Mouse (Mus musculus) layer of hippocampus, adult 8-10 months (tissue): ENCODE measurements around the gene Xrra1. TPM values are rescaled to one million over a fixed set of nuclear protein-coding genes. Genes with fewer than 3 reads are reported as not detected.
"Not testable (repeated sequence)": the region's sequence is repeated elsewhere in the genome, so short reads cannot be mapped to it uniquely, and the experiment has no call there.

ENCODE experiments used
- DNase-seq, 2 experiments: peaks; one replicate each; pipeline ENCODE4 v3.0.0; 2022; ENCODE audit warnings: low spot score in 2 of 2
- total RNA-seq, 4 experiments: library from RNA; stranded (reverse); gene quantifications; 2 replicates each; pipeline ENCODE4 v1.2.4; 2022

Xrra1 gene
- total RNA-seq, 4 experiments from 2014 or later, result 0.57 to 1.6 (median 1.2) TPM

DNA sequence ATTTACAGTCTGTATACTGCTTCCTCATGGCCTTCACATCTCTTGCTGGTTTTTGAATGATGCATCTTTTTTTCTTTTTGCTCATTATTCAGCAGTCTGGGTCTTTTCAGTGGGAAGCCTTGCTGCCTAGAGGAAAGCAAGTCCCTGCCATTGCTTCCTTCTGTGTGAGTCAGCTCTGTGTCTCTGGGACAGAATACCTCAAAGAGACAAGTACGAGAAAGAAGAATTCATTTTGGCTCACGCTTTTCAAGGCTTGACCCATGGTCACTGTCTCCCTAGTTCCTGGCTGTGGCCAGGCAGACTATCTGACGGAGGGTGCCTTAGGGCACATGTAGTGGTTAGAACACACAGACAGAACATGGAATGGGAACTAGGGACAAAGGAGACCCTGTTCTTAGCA lies 35.1 kb downstream of the Xrra1 start:
- DNase-seq, result no peak

DNA sequence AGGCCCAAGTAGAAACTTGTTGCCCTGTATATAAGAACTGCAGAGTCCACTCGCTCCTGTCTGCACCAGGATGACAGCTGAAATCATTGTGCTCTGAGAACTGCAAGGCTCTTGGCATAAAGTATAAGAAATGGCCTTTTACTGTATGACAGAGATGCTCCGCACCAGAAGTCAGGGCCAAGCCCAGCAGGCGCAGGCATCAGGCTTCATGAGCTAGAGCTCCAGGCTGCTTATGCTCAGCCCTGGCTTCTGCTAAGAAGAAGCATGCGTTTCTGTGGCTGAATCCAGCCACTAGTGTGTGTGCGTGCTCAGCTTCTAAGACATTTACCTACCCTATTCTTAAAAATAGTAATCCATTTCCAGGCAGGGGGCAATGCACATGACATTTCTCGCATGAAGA lies 35.6 kb downstream of the Xrra1 start:
- no peak for DNase-seq

DNA sequence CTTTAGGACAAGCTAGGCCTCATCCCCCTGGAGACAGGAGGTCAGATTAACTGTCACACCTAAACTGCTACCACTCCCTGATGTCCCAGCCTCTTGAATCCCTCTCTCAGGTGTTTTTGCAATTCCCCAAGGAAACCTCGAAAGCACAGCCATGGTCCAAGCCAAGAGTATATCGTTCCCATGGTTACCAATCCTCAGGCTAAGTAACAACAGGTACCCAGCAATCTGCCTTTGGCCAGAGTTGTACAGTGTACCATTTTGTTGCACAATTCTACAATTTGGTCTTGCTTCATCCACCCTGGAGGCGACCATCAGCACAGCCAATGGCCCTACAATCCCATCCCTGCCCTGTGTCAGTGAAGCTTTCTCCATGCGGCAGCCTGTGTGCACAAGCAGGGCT lies 38.0 kb downstream of the Xrra1 start:
- no peak for DNase-seq

DNA sequence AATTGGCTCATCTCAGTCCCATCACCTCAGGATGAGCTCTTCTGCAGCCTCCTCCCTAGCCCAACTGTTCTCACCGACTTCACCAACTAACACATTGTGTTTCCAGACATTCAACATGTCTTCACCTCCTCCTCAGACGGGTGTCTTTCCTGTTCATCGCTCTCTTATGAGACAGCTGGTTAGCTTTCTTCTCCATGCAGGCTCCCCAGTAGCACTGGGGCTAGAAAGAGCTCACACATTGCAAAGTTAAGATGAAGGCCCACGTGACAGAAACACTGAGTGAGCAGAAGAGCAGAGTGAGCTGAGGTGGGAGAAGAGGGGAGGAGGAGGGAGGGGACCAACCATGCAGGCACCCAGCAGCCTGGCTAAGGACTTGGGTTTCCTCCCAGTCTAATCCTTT lies 43.3 kb downstream of the Xrra1 start:
- DNase-seq, result no peak

DNA sequence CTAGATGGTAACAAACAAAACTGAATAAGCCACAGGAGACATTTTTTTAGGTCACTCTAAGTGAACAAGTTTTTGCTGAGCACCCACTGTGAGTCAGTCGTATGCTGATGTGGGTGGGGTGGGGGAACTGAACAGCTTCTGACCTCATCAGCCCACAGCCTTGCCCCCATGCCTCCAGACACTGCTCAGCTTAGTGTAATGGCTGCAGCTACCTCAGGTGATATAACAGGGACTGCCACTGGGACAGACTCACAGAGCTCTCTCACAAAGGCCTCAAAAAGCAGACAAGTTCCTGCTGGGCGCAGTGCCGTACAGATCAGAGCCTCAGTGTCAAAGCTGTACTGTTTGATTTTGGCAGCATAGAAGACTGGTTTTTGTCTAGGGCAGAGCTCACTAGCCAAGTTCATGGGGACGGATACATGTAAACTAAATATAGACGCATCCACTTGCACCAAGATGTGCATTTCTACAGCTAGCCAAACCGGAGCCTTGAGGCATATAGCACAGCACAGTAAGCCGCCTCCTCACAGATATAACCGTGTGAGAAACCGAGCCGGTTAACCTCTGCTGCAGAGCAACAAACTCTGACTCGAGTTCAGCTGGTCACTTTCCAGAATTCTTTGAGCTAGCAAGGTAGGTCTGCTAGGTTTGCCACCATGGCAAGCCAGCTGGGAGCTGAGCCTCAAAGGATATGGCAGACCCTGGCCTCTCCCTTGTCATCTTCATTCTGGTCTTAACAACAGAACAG lies 44.2 kb downstream of the Xrra1 start:
- no peak for DNase-seq

DNA sequence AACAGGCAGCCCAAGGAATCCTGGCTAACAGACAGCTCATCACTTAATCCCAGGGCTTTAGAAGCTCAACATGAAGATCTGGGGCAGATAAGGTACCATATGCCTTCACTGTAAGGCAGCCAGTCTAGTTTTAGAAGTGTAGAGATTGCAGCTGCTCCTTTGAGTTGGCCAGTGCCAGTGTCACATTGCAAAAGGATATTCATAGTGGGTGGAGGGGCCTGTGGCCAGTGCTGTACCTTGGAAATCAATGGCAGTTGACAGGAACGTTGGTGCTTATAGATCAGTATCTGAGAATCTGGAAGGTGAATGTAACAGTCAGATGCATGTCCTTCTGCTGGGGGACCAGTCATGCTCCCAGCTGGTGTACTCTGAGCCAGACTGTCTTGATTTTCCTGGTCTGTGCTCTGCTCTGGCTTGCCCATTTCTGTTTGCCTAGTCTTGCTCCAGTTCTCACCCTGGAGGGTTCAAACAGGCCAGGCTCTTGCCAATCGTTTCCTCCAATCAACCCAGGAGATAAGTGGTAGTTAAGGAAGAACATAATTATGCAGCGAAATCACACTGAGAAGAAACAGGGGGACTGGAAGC lies 45.6 kb downstream of the Xrra1 start:
- DNase-seq, result no peak

DNA sequence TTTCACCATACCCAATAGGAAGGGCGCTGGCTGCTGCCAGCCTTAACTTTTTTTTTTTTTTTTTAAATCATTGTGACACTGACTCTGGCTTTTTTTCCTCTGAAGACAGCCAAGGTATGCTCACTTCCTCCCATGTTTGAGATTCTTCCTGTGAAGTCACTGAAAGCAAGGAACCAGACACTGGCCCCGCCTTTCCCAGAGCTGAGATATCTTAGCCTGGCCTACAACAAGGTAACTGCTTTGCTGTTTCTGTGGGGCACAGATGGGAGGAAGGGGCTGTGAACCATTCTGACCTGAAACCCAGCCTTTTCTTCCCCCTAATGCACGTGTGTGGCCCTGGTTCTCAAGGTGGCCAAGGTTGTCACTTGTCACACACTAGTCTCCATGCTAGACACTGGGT lies 47.4 kb downstream of the Xrra1 start:
- no peak for DNase-seq

DNA sequence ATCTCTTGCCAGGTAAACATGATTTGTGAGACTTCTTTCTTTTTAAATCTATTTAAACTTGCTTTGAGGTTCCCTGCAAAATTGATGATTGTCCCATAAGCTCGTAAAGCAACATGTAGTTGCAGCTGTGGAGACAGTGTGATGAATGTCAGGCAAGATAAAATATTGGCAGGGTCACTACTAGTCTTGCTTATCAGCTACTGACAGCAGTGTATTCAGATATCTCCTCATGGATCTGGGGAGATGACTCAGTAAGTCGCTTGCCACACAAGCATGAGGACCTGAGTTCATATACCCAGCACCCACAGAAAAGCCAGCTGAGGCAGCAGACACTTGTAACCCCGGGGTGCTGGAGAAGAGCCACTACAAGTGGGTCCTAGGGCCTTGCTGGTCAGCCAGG lies 48.5 kb downstream of the Xrra1 start:
- no peak for DNase-seq

DNA sequence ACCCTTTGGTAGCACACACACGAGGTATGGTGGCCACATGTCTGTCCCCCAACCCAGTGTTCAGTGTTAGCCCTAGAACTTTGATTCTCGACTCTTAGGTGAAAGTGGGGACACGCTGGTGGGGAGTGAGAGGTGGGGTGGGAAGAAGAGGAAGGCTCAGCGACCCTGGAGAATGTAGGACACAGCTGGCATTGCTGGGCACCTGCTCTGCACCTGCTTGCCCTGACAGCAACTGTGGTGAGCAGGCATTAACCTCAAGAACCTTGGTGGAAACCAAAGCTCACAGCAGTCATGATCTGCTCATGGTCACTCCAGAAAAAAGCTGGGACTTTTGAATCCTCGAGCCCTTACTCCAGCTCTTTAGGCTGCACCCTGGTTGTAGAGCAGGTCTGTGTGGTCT lies 52.1 kb downstream of the Xrra1 start:
- no peak for DNase-seq

DNA sequence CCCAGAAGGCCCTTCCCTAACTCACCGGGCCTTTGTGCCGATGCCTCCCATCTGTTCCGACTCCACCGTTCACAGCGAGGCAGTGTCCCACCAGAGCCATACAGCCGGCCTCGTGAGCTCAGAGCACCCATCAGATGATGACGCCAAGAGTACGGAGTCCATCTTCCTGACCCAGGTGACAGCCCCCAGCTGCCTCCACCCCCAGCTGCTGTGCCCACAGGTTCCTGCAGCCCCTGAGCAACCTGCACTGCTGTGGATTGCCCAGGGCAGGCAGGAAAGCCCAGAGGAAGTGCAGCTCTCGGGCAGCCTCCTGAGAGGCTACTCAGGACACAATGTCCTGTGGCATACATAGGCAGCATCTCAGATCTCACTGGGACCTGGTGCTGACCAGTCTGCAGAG lies 55.4 kb downstream of the Xrra1 start:
- DNase-seq, result no peak

DNA sequence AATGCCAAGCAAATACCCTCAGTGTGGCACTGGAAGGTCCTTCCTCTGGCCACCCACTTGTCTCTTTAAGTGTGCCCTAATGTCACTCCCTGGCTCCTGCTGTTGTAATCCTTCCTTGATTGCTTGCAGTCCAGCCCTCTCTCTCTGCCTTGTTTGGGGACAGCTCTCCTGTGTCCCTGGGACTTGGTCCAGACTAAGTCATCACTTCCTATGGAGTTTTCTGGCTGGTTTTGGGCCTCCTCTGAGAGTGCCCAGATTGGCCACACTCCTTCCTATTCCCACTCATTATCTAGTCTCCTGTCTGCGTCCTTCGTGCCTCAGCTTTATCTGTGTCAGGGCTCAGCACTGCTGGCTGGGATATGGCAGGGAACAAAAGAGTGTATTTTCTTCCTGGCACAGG lies 56.6 kb downstream of the Xrra1 start:
- DNase-seq, result no peak

DNA sequence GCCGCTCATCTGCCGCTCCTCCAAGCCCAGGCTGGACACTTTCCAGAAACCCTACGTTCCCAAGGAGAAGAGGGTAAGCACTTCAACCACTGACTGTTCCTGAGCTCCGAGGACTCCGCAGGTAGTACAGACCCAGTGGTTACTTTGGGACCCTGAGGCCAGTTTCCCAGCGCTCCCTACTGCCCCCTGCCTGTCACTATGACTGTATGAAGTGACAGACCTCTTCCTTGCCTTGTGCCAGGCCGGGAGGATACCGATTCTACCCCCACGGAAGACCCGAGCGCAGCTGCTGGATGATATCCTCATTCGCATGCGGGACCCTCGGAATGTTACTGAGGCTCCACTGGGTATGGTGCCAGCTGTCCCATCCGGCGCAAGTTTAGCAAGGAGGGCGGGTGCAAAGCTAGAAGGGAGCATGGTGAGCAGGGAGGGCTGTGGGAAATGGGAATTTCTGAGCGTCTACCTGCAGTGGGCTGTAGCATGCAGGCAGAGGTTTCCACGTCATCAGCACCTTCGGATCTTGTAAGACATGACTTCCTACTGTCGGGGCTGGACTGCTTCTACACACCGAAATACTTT lies 57.9 kb downstream of the Xrra1 start:
- DNase-seq, result peak in 1 of 2 experiments; percentile 59

DNA sequence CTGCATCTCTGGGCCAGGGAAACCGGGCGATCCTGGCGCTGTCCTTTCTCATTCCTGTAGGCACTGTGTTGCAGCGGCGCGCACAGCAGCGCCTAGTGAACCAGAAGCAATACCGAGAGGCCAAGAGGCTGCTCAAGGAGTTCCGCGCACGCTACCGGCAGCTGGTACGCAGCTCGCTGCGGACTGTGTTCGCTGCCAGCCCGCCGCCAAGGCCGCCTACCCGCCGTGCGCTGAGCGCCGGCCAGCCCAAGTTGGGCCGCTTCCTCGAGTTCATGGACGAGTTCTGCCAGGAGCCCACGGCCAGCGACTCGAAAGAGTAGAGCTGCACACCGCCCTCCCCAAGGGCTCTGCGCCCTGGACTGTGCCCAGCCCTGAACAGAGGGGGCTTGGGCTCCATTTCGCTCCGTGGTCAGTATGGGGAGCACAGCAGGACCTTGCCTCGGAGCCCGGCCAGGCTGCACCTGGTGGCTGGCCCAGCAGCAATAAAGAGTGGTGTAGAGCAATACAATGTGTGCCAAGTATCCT lies 58.5 kb downstream of the Xrra1 start:
- peak in 1 of 2 experiments; percentile 58 for DNase-seq

DNA sequence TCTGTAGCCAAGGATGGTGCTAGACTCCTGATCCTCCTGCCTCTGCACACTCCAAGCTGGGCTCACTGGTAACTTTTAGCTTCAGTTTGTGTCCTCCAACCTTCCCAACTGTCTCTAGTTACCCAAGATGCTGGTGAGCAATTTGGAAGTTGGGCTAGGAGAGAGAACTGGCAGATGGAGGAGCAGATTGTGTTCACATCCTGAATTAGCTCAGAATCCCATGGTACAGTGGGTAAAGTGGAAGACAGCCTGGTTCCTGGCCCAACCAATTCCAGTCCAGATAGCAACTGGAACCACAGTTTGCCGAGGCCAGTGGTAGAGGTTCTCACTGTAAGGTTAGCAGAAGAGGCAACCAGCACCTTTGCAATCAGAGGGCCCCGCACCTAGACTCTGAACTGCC lies 60.2 kb downstream of the Xrra1 start:
- peak; percentile 74 to 75 for DNase-seq

DNA sequence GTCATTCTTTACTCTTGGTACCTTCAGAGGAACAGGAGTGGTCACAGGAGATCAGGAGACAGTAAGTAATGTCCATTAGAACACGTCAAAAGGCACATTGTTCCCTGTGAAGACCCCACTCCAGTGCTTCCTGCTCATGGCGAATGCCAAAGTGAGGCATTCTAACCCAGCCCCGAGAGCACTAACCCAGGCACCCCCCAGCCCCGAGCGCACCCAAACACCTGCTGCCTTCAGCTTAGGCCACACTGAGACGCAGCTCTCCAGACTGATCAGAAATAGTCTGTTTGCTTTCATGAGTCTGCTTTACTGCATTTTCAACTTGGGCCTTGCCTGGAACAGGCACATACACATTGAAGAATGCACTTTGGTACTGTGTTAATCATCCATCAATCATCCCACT lies 61.1 kb downstream of the Xrra1 start:
- no peak for DNase-seq

DNA sequence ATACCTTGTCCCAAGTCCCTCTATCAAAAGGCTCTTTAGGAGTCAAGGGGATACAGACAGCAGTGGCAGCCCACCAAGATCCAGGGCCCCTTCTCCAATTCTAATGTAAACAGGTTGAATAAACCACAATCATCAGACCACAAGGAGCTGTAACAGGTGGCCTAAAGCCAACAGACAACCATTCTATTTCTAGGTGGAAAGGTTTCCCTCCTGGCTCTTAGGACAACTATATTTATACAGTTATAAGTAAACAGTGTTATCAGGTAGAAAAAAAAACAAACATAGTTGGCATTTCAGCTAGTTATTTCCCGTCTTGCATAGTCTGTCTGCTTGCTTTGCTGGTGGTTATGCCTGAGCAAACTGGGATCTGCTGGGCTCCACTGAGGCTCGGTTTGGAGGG lies 61.5 kb downstream of the Xrra1 start:
- DNase-seq, result no peak

DNA sequence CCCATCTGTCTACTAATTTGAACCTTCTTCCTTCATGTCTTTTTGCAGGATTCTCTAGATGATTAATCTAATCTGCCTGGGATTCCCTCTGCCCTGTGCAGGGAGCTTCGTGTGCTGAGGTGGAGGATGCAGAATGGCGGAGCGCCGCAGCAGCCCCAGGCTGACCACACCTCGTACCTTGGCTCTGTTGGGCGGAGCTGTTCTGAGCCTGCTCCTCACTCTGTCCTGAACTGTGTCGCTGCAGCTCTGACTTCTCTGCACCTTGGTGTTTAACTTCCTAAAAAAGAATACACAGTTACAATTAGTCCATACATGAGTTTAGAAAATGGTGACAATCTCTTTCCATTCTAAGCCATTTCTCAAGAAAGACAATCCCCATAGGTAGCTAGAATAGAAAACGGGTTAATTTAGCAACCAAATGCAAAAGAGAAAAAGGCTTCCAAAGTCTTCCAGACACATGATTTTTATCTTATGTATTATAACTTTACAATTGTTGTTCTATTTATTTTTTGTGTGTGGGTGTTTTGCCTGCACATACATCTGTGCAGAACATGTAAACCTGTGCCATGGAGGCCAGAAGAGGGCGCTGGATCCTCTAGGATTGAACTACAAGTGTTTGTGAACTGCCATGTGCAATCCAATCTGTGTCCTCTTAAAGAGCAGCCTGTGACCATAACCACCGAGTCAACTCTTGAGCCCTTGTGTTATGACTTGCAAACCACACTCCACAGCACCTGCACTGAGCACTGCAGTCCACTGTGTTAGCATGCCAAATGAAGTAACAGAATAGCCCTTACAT lies 68.2 kb downstream of the Xrra1 start:
- peak; percentile 66 to 73 for DNase-seq

DNA sequence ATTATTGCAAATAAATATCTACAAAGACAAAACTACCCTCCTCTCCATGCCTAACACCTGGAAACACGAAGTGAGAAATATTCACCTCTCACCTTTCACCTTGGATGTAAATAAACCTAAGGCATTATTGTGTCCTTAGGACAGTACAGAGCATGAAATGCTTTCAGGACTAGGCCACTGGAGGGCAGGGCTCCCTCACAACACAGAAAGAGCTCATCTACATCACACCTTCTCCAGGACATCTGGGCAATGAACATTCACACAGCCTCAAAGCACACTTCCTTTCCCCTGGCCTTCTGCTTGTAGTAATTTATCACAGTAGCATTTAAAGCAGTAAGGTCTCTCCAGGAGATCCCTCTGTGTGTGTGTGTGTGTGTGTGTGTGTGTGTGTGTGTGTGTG lies 76.8 kb downstream of the Xrra1 start:
- DNase-seq, result no peak

DNA sequence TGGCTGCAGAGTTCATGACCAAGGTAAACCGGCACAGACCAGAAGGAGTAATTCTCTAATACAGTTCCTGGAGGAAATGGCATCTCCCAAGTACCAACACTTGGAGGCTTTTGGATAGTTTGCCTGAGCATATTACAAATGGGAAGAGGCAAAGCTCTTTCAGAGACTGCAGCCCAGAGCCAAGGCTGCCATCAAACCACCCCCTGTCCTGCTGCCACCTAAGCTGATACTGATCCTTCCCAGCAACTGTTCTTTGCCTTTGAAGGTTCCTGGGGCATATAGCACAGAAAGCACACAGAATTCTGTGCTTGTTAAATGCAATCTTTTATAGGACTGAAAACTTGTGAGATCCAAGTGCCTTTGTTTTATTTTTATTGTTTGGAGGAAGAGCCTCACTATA lies 81.8 kb downstream of the Xrra1 start:
- DNase-seq, result no peak

DNA sequence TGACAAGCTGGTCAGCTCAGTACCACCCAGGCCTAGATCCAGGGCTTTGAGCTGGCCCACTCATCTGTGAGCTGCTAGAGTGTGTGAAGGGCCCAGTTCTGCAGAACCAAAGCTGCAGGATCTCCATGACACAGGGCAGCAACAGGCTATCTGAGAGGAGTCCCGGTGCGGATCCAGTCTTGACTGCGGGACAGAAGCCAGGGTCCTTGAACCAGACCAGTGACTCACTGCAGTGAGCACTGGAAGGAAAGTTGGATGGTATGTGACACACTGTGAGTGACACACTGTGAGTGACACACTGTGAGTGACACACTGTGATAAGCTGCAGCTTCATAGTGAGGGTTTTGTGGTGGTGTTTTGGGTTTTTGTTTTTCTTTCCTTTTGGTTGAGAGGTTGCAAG lies 85.6 kb downstream of the Xrra1 start:
- no peak for DNase-seq

DNA sequence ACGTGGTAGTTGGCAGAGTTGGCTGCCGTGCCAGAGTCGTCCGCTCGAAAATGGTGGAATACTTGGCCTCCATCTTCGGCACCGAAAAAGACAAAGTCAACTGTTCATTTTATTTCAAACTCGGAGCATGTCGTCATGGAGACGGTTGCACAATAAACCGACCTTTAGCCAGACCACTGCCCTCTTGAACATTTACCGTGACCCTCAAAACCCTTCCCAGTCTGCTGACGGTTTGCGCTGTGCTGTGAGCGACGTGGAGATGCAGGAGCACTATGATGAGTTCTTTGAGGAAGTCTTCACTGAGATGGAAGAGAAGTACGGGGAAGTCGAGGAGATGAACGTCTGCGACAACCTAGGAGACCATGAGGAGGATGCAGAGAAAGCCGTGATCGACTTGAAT lies 86.1 kb downstream of the Xrra1 start:
- DNase-seq, result not testable (repeated sequence)

DNA sequence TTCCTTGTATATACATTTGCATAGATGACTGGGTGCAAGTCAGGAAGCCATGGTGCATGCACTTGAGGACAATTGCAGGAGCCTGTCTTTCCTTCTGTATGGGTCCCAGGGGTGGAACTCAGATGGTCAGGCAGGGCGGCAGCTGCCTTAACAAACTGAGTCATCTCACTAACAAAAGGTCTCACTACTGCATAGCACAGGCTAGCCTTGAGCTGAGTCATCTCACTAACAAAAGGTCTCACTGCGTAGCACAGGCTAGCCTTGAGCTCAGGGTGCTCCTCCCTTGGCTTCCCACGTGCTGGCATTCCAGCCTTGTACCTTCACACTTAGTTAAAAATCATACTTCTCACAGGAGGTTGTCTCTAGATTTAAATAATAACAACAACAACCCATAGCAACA lies 87.0 kb downstream of the Xrra1 start:
- DNase-seq, result no peak
